Mouse (Mus musculus): ENCODE data around the gene Neu2.
"Not testable (repeated sequence)": the region's sequence is repeated elsewhere in the genome, so short reads cannot be mapped to it uniquely, and the experiment has no call there.

Gene Neu2

GRCm38 (mm10) chr1:87509561-87510165, at the start of gene Neu2:
TSS of gene Neu2 (plus strand) at chr1:87509889.
- DNase-seq, result peak; percentile 34 to 47

- DNase-seq, result no peak
These were observed 42.2 kb upstream of the Neu2 start for GRCm38 (mm10) chr1:87467469-87467868.

- DNase-seq, result peak in 1 of 2 experiments; percentile 47
These were observed 41.4 kb upstream of the Neu2 start for GRCm38 (mm10) chr1:87468321-87468720.

- DNase-seq, result not testable (repeated sequence)
These were observed 39.7 kb upstream of the Neu2 start, which contains the start of gene Snorc for GRCm38 (mm10) chr1:87469971-87470370. TSS of gene Snorc (plus strand) at chr1:87470271.

GRCm38 (mm10) chr1:87471914-87472313, 37.8 kb upstream of the Neu2 start:
- peak in 1 of 2 experiments; percentile 32 for DNase-seq

GRCm38 (mm10) chr1:87472576-87472975, 37.1 kb upstream of the Neu2 start:
- DNase-seq, result peak in 1 of 2 experiments; percentile 30

GRCm38 (mm10) chr1:87475076-87475895, 34.4 kb upstream of the Neu2 start:
- peak; percentile 36 to 40 for DNase-seq

- DNase-seq, result peak; percentile 65
These were observed 27.1 kb upstream of the Neu2 start for GRCm38 (mm10) chr1:87482546-87482945.

GRCm38 (mm10) chr1:87486386-87486785, 23.3 kb upstream of the Neu2 start:
- DNase-seq, result peak; percentile 84 to 88

- DNase-seq, result no peak
These were observed 17.4 kb upstream of the Neu2 start for GRCm38 (mm10) chr1:87492285-87492684.

GRCm38 (mm10) chr1:87493542-87493941, 16.1 kb upstream of the Neu2 start:
- no peak for DNase-seq

- no peak for DNase-seq
These were observed 4.2 kb upstream of the Neu2 start for GRCm38 (mm10) chr1:87505524-87505923.

- DNase-seq, result no peak
These were observed 1.8 kb upstream of the Neu2 start for GRCm38 (mm10) chr1:87507857-87508256.

- peak; percentile 39 to 49 for DNase-seq
These were observed 813 bp upstream of the Neu2 start for GRCm38 (mm10) chr1:87508591-87509560.

GRCm38 (mm10) chr1:87510166-87510691, 540 bp downstream of the Neu2 start:
- DNase-seq, result peak; percentile 76 to 79

GRCm38 (mm10) chr1:87510845-87511244, 1.2 kb downstream of the Neu2 start:
- DNase-seq, result no peak

- DNase-seq, result no peak
These were observed 10.8 kb downstream of the Neu2 start for GRCm38 (mm10) chr1:87520467-87520866.

- DNase-seq, result no peak
These were observed 11.8 kb downstream of the Neu2 start for GRCm38 (mm10) chr1:87521523-87521922.

GRCm38 (mm10) chr1:87525041-87525440, 15.4 kb downstream of the Neu2 start:
- no peak for DNase-seq

GRCm38 (mm10) chr1:87527191-87527590, 17.5 kb downstream of the Neu2 start:
- DNase-seq, result peak; percentile 75 to 78

GRCm38 (mm10) chr1:87532346-87532745, 22.7 kb downstream of the Neu2 start:
- DNase-seq, result no peak

GRCm38 (mm10) chr1:87534118-87534517, 24.4 kb downstream of the Neu2 start:
- DNase-seq, result no peak

- no peak for DNase-seq
These were observed 27.3 kb downstream of the Neu2 start for GRCm38 (mm10) chr1:87537008-87537407.
